Mouse (Mus musculus) C2C12 (cell line): Measurements from ENCODE around the gene Camkmt.

Source experiments
- CTCF ChIP-seq: IDR thresholded peaks from one replicate; pipeline ENCODE4 v1.5.1; 2011; ENCODE audit not compliant: control insufficient read depth, insufficient read depth, insufficient read length
- USF1 ChIP-seq: IDR thresholded peaks from one replicate; pipeline ENCODE4 v1.6.1; 2011; ENCODE audit warnings: low read depth, mild to moderate bottlenecking, control low read depth, moderate library complexity

DNA sequence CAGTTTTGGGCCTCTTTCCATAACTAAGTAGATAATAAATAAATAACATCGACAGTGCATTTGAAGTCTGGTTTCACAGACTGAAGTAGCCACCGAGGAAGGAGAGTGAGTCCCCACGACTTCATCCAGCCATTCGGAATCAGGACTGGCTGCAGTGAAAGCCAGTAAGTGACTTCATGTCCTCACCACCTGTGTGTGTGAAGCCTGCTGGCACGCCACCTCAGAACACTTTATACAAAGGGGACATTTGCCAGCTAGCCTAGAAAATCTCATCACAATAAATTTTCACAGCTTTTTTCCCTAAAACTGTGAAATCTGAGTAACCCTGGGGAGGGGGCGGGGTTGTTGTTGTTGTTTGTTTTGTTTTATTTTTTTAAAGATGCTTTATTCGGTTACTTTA is 247.3 kb downstream of the Camkmt start:
- TF ChIP-seq CTCF, result no peak
- TF ChIP-seq USF1, result no peak
